Mouse (Mus musculus): ENCODE results near the gene Tcf7l2. TPM values are rescaled to one million over a fixed set of nuclear protein-coding genes. Genes with fewer than 3 reads are reported as not detected.

The Tcf7l2 gene
- polyA plus RNA-seq, 1 experiment from 2014 or later: 29.6 TPM

- H3K36me3 ChIP-seq: no peaks in the 10 kb centered on the region
- WGBS: 44% methylated on average over 11 of the region's 11 CpGs
- H3K9ac ChIP-seq: no peak overlapping the region
- 0 out of 2 replicates have a peak, but pooled peaks have one; percentile 13 for ATAC-seq (ENCODE audit: low FRiP score)
- H3K9me3 ChIP-seq: no peaks in the 10 kb centered on the region
- no peak overlapping the region for H3K4me2 ChIP-seq
- H3K27ac ChIP-seq: no peak overlapping the region
- 0 out of 2 replicates have a peak, but pooled peaks cover 13% of the 10 kb centered on the region for H3K27me3 ChIP-seq
- H3K4me3 ChIP-seq: no peak overlapping the region
- H3K4me1 ChIP-seq (replicated peaks): peaks cover 27% of the 10 kb centered on the region
These were observed 24.2 kb downstream of the Tcf7l2 start for GRCm38 (mm10) chr19:55765814-55766213.

GRCm38 (mm10) chr19:55767104-55767503 is 25.5 kb downstream of the Tcf7l2 start:
- H3K9ac ChIP-seq: no peak overlapping the region
- H3K9me3 ChIP-seq: no peaks in the 10 kb centered on the region
- peaks cover 33% of the 10 kb centered on the region for H3K4me1 ChIP-seq (replicated peaks)
- 63% methylated on average over 6 of the region's 6 CpGs for WGBS
- no peak overlapping the region for H3K27ac ChIP-seq
- H3K4me3 ChIP-seq: no peak overlapping the region
- H3K27me3 ChIP-seq: 0 out of 2 replicates have a peak, but pooled peaks cover 5% of the 10 kb centered on the region
- H3K36me3 ChIP-seq: no peaks in the 10 kb centered on the region
- no peak for ATAC-seq (ENCODE audit: low FRiP score)
- no peak overlapping the region for H3K4me2 ChIP-seq

DNA sequence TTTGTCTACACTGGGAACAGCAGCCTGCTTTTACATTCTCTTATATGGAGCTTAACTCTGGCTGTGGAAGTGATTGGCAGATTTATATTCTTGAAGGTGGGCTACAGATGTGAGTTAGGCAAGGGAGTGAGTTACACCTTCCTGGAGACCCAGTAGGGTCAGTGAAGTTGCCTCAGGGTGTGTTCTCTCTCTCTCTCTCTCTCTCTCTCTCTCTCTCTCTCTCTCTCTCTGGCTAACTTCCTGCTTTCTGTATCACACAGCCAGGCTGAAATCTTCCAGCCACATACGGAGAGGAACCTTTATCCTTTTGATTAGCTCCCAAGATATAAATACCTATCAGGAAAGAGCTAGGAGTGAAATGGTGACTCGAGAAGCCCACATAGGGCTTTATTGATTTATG is 26.0 kb downstream of the Tcf7l2 start:
- H3K9me3 ChIP-seq: no peaks in the 10 kb centered on the region
- H3K9ac ChIP-seq: no peak overlapping the region
- WGBS: 67% methylated on average over 2 of the region's 2 CpGs
- H3K4me3 ChIP-seq: no peak overlapping the region
- no peak for ATAC-seq (ENCODE audit: low FRiP score)
- 0 out of 2 replicates have a peak, but pooled peaks cover 4% of the 10 kb centered on the region for H3K27me3 ChIP-seq
- peaks cover 34% of the 10 kb centered on the region for H3K4me1 ChIP-seq (replicated peaks)
- no peaks in the 10 kb centered on the region for H3K36me3 ChIP-seq
- no peak overlapping the region for H3K4me2 ChIP-seq
- H3K27ac ChIP-seq: no peak overlapping the region

GRCm38 (mm10) chr19:55768246-55768645 is 26.6 kb downstream of the Tcf7l2 start:
- Histone ChIP-seq H3K36me3 (no peaks in the 10 kb centered on the region), H3K9ac (no peak overlapping the region), H3K9me3 (no peaks in the 10 kb centered on the region), H3K4me3 (no peak overlapping the region), H3K27ac (no peak overlapping the region), H3K4me2 (no peak overlapping the region), H3K4me1 (replicated peaks) (peaks cover 34% of the 10 kb centered on the region), H3K27me3 (0 out of 2 replicates have a peak, but pooled peaks cover 4% of the 10 kb centered on the region)
- no peak for ATAC-seq (ENCODE audit: low FRiP score)
- WGBS: 73% methylated on average over 10 of the region's 11 CpGs

DNA sequence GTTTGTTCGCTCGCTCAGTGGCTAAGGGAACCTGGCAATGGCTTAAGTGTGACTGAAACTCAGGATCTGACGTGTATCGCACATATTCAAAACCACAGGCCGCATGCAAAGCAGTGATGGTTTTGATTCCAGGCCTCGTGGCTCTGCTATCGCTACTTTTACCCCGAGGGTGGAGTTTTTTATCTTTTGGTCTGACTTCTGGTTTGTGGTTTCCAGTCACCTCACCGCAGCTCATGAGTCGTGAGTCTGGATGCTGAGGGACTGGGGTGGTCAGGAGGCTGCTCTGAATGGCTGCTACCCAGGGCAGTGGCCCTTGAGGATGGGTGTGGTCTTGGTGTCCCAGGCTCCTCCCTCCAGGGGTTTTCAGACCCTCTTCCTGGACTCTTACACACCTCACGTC is 27.3 kb downstream of the Tcf7l2 start:
- Histone ChIP-seq H3K27ac (no peak overlapping the region), H3K9me3 (no peaks in the 10 kb centered on the region), H3K4me2 (no peak overlapping the region), H3K27me3 (0 out of 2 replicates have a peak, but pooled peaks cover 4% of the 10 kb centered on the region), H3K4me3 (no peak overlapping the region), H3K9ac (no peak overlapping the region), H3K36me3 (no peaks in the 10 kb centered on the region), H3K4me1 (replicated peaks) (peaks cover 31% of the 10 kb centered on the region)
- no peak for ATAC-seq (ENCODE audit: low FRiP score)
- WGBS: 70% methylated on average over 11 of the region's 11 CpGs

GRCm38 (mm10) chr19:55774334-55774733 is 32.7 kb downstream of the Tcf7l2 start:
- 75% methylated on average over 4 of the region's 4 CpGs for WGBS
- Histone ChIP-seq H3K4me3 (no peak overlapping the region), H3K4me1 (replicated peaks) (peaks cover 17% of the 10 kb centered on the region), H3K9me3 (no peaks in the 10 kb centered on the region), H3K27me3 (peaks cover 3% of the 10 kb centered on the region; the same call in 1 of the 2 replicates), H3K4me2 (no peak overlapping the region), H3K9ac (no peak overlapping the region), H3K36me3 (no peaks in the 10 kb centered on the region), H3K27ac (no peak overlapping the region)
- no peak for ATAC-seq (ENCODE audit: low FRiP score)

DNA sequence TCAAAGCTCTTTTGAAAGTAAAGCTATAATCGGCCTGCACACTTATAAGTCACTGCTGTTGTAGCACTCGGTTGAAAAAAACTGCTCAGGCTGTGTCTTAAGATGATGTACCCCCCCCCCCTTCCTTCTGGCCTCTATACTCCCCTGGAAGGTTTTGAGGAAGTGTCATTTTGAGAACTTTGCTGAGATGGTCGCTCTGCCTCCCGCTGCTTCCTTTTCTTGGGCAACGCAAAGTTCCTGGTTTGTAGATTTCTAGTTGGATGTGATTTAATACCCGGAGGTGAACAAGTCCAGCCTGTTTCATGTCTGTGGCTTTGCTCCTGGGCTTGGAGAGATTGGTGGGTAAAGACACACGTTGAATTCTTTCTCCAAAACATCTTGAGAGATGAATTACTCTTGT is 33.2 kb downstream of the Tcf7l2 start:
- Histone ChIP-seq H3K4me3 (no peak overlapping the region), H3K27ac (no peak overlapping the region), H3K9ac (no peak overlapping the region), H3K9me3 (no peaks in the 10 kb centered on the region), H3K4me2 (no peak overlapping the region), H3K4me1 (replicated peaks) (peaks cover 19% of the 10 kb centered on the region), H3K27me3 (peaks cover 3% of the 10 kb centered on the region; the same call in 1 of the 2 replicates), H3K36me3 (no peaks in the 10 kb centered on the region)
- no peak for ATAC-seq (ENCODE audit: low FRiP score)
- WGBS: 86% methylated on average over 7 of the region's 7 CpGs

GRCm38 (mm10) chr19:55779871-55780270 is 38.3 kb downstream of the Tcf7l2 start:
- Histone ChIP-seq H3K27ac (no peak overlapping the region), H3K27me3 (peaks cover 5% of the 10 kb centered on the region; the same call in 1 of the 2 replicates), H3K9me3 (no peaks in the 10 kb centered on the region), H3K9ac (no peak overlapping the region), H3K4me2 (no peak overlapping the region), H3K36me3 (no peaks in the 10 kb centered on the region), H3K4me1 (replicated peaks) (peaks cover 19% of the 10 kb centered on the region), H3K4me3 (no peak overlapping the region)
- ATAC-seq (ENCODE audit: low FRiP score): no peak
- WGBS: 85% methylated on average over 10 of the region's 10 CpGs

- H3K27me3 ChIP-seq: peaks cover 7% of the 10 kb centered on the region; the same call in 1 of the 2 replicates
- no peaks in the 10 kb centered on the region for H3K9me3 ChIP-seq
- H3K9ac ChIP-seq: no peak overlapping the region
- no peak for ATAC-seq (ENCODE audit: low FRiP score)
- no peak overlapping the region for H3K27ac ChIP-seq
- no peaks in the 10 kb centered on the region for H3K36me3 ChIP-seq
- H3K4me1 ChIP-seq (replicated peaks): peaks cover 19% of the 10 kb centered on the region
- H3K4me3 ChIP-seq: no peak overlapping the region
- WGBS: 76% methylated on average over 9 of the region's 10 CpGs
- no peak overlapping the region for H3K4me2 ChIP-seq
These were observed 39.5 kb downstream of the Tcf7l2 start for GRCm38 (mm10) chr19:55781087-55781486.

DNA sequence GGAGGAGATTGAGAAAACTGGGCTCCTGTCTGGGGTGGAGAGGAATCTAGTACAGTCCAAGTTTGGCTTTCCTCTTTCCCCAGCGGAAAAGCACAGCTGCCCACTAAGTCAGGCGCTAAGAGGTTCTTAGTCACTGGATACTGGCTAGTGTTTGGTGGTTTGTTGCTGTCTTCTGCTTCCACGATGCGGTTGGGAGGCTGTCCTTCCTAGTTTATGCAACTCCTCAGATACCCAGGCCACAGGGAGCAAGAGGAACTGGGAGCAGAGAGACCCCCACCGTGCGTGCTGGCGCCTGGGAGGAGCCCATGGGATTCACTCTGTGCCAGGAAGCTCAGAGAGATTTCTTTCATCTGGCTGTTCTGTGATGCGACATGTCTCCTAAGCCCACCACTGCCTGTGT is 40.1 kb downstream of the Tcf7l2 start:
- Histone ChIP-seq H3K9me3 (no peaks in the 10 kb centered on the region), H3K4me2 (no peak overlapping the region), H3K4me1 (replicated peaks) (peaks cover 19% of the 10 kb centered on the region), H3K9ac (no peak overlapping the region), H3K4me3 (no peak overlapping the region), H3K27ac (no peak overlapping the region), H3K36me3 (no peaks in the 10 kb centered on the region), H3K27me3 (peaks cover 7% of the 10 kb centered on the region; the same call in 1 of the 2 replicates)
- WGBS: 76% methylated on average over 8 of the region's 8 CpGs
- ATAC-seq (ENCODE audit: low FRiP score): no peak

DNA sequence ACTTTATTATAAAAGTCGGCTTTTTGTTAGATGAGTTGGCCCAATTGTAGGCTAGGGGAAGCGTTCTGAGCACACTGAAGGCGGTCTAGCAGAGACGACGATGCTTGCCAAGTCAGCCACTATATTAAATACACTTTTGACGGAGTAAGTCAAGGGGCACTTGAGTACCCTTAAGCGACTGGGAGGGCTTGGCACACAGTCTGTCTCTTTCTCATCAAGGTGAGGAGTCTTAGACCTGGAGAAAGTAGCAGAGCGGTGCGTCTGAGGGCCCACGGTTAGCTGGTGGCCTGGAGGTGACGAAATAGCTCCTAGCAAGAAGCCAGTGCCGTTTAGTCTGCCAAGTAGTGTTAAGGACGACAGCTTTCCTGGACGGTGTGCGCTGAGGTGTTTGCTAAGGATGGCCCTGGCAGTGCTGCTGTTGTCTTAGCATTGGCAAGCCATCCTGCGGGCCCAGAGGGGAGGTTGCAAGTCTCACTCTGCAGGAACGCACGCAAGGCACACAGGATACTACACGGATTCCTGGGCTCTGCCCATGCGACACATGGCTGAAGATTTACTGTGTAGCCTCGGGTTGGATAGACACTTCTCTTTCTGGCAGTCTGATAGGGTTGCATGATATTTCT is 43.3 kb downstream of the Tcf7l2 start:
- Histone ChIP-seq H3K4me2 (no peak overlapping the region), H3K4me1 (replicated peaks) (peaks cover 18% of the 10 kb centered on the region), H3K36me3 (no peaks in the 10 kb centered on the region), H3K4me3 (no peak overlapping the region), H3K9me3 (no peaks in the 10 kb centered on the region), H3K27ac (no peak overlapping the region), H3K27me3 (0 out of 2 replicates have a peak, but pooled peaks cover 5% of the 10 kb centered on the region), H3K9ac (no peak overlapping the region)
- no peak for ATAC-seq (ENCODE audit: low FRiP score)
- WGBS: 87% methylated on average over 21 of the region's 21 CpGs

DNA sequence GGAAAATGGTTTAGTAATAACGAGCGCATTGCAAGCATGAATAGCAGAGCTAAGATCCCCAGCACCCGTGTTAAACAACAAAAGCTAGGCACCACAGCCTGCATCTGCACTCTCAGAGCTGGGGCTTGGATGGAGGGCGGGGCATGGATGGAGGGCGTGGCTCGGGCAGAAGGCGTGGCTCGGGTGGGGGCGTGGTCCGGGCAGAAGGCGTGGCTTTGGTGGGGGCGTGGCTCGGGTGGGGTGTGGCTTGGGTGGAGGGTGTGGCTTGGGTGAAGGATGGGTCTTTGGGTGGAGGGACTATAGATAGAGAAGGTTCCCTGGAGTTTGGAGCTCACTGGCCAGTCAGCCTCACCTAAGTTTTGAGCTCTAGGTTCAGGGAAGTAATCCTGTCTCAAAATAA is 45.8 kb downstream of the Tcf7l2 start:
- Histone ChIP-seq H3K4me3 (no peak overlapping the region), H3K4me1 (replicated peaks) (peaks cover 17% of the 10 kb centered on the region)
- 84% methylated on average over 13 of the region's 13 CpGs for WGBS

More for the DNA sequence above, 45.8 kb downstream of the Tcf7l2 start:
- Histone ChIP-seq H3K4me2 (no peak overlapping the region), H3K27me3 (0 out of 2 replicates have a peak, but pooled peaks cover 2% of the 10 kb centered on the region), H3K27ac (no peak overlapping the region), H3K9me3 (no peaks in the 10 kb centered on the region), H3K36me3 (no peaks in the 10 kb centered on the region), H3K9ac (no peak overlapping the region)
- ATAC-seq (ENCODE audit: low FRiP score): no peak
